18 mouse cellular contexts compared by ENCODE assay signal in the genomic region with DNA sequence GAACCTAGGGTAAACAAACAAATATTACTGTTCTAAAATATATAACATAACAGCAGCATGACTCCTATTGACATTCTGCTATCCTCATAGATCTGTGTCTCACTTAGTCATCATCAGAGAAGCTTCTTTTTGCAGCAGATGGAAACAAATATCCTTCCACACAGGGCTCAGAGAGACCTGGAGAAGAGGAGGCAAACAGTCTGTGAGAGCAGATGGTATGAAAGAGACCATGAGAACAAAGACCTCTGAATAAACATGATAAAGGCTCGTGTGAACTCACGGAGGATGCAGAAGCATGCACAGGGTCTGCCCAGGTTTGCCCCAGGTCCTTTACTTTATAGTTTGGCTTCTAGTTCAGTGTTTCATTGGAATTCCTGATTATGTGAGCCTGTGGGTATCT. TPM values are rescaled to one million over a fixed set of nuclear protein-coding genes. Genes with fewer than 3 reads are reported as not detected.
"Had no signal": no experiment of that assay in that cellular context is flagged by ENCODE, and none has a peak within 500 bp of the region (broad histone marks: within the 10 kb centered on the region; RNA-seq: fewer than 3 reads in every experiment).

No protein-coding gene starts in this region.

- H3K9me3 ChIP-seq: liver, embryonic 13.5 days; neural tube, embryonic 12.5 days; neural tube, embryonic 15.5 days had no signal

- H3K27ac ChIP-seq: kidney, postnatal 0 days; left cerebral cortex, adult 2 months; liver, embryonic 13.5 days; neural tube, embryonic 12.5 days; neural tube, embryonic 15.5 days had no signal

- H3K4me1 ChIP-seq: liver, embryonic 13.5 days; neural tube, embryonic 12.5 days; neural tube, embryonic 15.5 days had no signal

- H3K4me3 ChIP-seq: left cerebral cortex, adult 2 months; liver, embryonic 13.5 days; neural tube, embryonic 12.5 days; neural tube, embryonic 15.5 days had no signal

- H3K9ac ChIP-seq: liver, embryonic 13.5 days; neural tube, embryonic 12.5 days; neural tube, embryonic 15.5 days had no signal

- H3K4me2 ChIP-seq: liver, embryonic 13.5 days; midbrain, embryonic 11.5 days; neural tube, embryonic 12.5 days; neural tube, embryonic 15.5 days had no signal

- H3K36me3 ChIP-seq: liver, embryonic 13.5 days; neural tube, embryonic 12.5 days; neural tube, embryonic 15.5 days had no signal

- DNase-seq: kidney, adult 2 months; kidney, postnatal 25 days; liver, embryonic 13.5 days; lung, adult 2 months; lung, postnatal 14 days; lung, postnatal 4 days; midbrain, embryonic 14.5 days; right cerebral cortex, adult 18-20 months; right cerebral cortex, postnatal 25 days; thymus, adult 18-20 months; thymus, postnatal 4 days had no signal

- H3K27me3 ChIP-seq: liver, embryonic 13.5 days; neural tube, embryonic 12.5 days; neural tube, embryonic 15.5 days had no signal

RNA-seq across cellular contexts. Expression of gene Lsamp, which starts 24.6 kb away (rescaled TPM):
- total RNA-seq: megakaryocyte progenitor cell, adult 5-6 weeks; megakaryocyte-erythroid progenitor cell, adult 5-6 weeks had no signal
